Mouse (Mus musculus) megakaryocyte, embryonic 14.5 days (primary cell): ENCODE measurements around the gene Xrcc4. TPM values are rescaled to one million over a fixed set of nuclear protein-coding genes. Genes with fewer than 3 reads are reported as not detected.

Experiments
- H3K27me3 ChIP-seq: replicated peaks from 2 replicates; pipeline ENCODE3; 2012; ENCODE audit warnings: inconsistent platforms
- H3K36me3 ChIP-seq: replicated peaks from 2 replicates; pipeline ENCODE3; 2012; ENCODE audit warnings: low read length, inconsistent platforms, mixed read lengths
- H3K4me1 ChIP-seq: 2 replicates; pipeline ENCODE4 v1.6.1; 2012; ENCODE audit warnings: inconsistent platforms
- H3K4me3 ChIP-seq: replicated peaks from 2 replicates; pipeline ENCODE3; 2012; ENCODE audit warnings: moderate library complexity, mild to moderate bottlenecking, inconsistent platforms
- H3K9me3 ChIP-seq: 2 replicates; pipeline ENCODE4 v1.6.1; 2012; ENCODE audit warnings: inconsistent platforms
- FLI1 ChIP-seq: IDR thresholded peaks from 2 replicates; pipeline ENCODE4 v1.6.1; 2012; ENCODE audit warnings: low read length, inconsistent platforms, mixed read lengths
- GATA1 ChIP-seq: IDR thresholded peaks from 3 replicates; pipeline ENCODE4 v1.6.1; 2012; ENCODE audit warnings: mixed read lengths, low read length, inconsistent platforms, borderline replicate concordance
- polyA plus RNA-seq: library from polyadenylated mRNA; stranded (reverse); fragments of >175 nt; gene quantifications from 2 replicates; pipeline ENCODE4 v1.2.3, GENCODE M21; 2012; ENCODE audit warnings: low replicate concordance; ENCODE audit not compliant: insufficient read depth

Gene Xrcc4
- polyA plus RNA-seq, 1 experiment, result 0.38 TPM

- no peaks in the 10 kb centered on the region for H3K36me3 ChIP-seq
- TF ChIP-seq GATA1 (no peak), FLI1 (no peak)
- no peaks in the 10 kb centered on the region for H3K9me3 ChIP-seq
- no peak overlapping the region for H3K4me3 ChIP-seq
- H3K27me3 ChIP-seq, result no peaks in the 10 kb centered on the region
- H3K4me1 ChIP-seq, result no peaks in the 10 kb centered on the region
Measured at GRCm38 (mm10) chr13:90039613-90040012, 49.8 kb downstream of the Xrcc4 start.

- Histone ChIP-seq H3K9me3 (no peaks in the 10 kb centered on the region), H3K36me3 (no peaks in the 10 kb centered on the region), H3K4me1 (peaks cover 3% of the 10 kb centered on the region; the same call in 1 of the 2 replicates), H3K27me3 (no peaks in the 10 kb centered on the region), H3K4me3 (no peak overlapping the region)
- TF ChIP-seq FLI1 (no peak), GATA1 (no peak)
Measured at GRCm38 (mm10) chr13:90032977-90033376, 56.4 kb downstream of the Xrcc4 start.

- TF ChIP-seq GATA1, result no peak
- TF ChIP-seq FLI1, result no peak
- Histone ChIP-seq H3K9me3 (no peaks in the 10 kb centered on the region), H3K4me1 (peaks cover 3% of the 10 kb centered on the region; the same call in 1 of the 2 replicates), H3K36me3 (no peaks in the 10 kb centered on the region), H3K4me3 (no peak overlapping the region), H3K27me3 (no peaks in the 10 kb centered on the region)
Measured at GRCm38 (mm10) chr13:90032523-90032922, 56.9 kb downstream of the Xrcc4 start.

GRCm38 (mm10) chr13:90030911-90031310, 58.5 kb downstream of the Xrcc4 start:
- no peaks in the 10 kb centered on the region for H3K9me3 ChIP-seq
- TF ChIP-seq GATA1 (no peak), FLI1 (no peak)
- no peak overlapping the region for H3K4me3 ChIP-seq
- H3K27me3 ChIP-seq, result no peaks in the 10 kb centered on the region
- no peaks in the 10 kb centered on the region for H3K36me3 ChIP-seq
- peaks cover 3% of the 10 kb centered on the region; the same call in 1 of the 2 replicates for H3K4me1 ChIP-seq

GRCm38 (mm10) chr13:90012620-90013019, 76.8 kb downstream of the Xrcc4 start:
- H3K36me3 ChIP-seq, result peaks cover 13% of the 10 kb centered on the region
- TF ChIP-seq GATA1, result no peak
- no peak for TF ChIP-seq FLI1
- H3K27me3 ChIP-seq, result no peaks in the 10 kb centered on the region
- no peak overlapping the region for H3K4me3 ChIP-seq
- H3K9me3 ChIP-seq, result no peaks in the 10 kb centered on the region
- peaks cover 49% of the 10 kb centered on the region for H3K4me1 ChIP-seq

GRCm38 (mm10) chr13:90012198-90012597, 77.2 kb downstream of the Xrcc4 start:
- Histone ChIP-seq H3K4me1 (peaks cover 53% of the 10 kb centered on the region), H3K4me3 (no peak overlapping the region), H3K27me3 (no peaks in the 10 kb centered on the region), H3K36me3 (peaks cover 13% of the 10 kb centered on the region), H3K9me3 (no peaks in the 10 kb centered on the region)
- TF ChIP-seq FLI1 (no peak), GATA1 (no peak)

- H3K4me1 ChIP-seq, result peaks cover 58% of the 10 kb centered on the region
- peaks cover 10% of the 10 kb centered on the region for H3K36me3 ChIP-seq
- H3K9me3 ChIP-seq, result no peaks in the 10 kb centered on the region
- TF ChIP-seq FLI1, result no peak
- no peak for TF ChIP-seq GATA1
- H3K27me3 ChIP-seq, result no peaks in the 10 kb centered on the region
- no peak overlapping the region for H3K4me3 ChIP-seq
Measured at GRCm38 (mm10) chr13:90011129-90011528, 78.3 kb downstream of the Xrcc4 start.

GRCm38 (mm10) chr13:90009786-90010185, 79.6 kb downstream of the Xrcc4 start:
- Histone ChIP-seq H3K36me3 (peaks cover 4% of the 10 kb centered on the region), H3K4me1 (peaks cover 71% of the 10 kb centered on the region), H3K27me3 (no peaks in the 10 kb centered on the region), H3K4me3 (no peak overlapping the region), H3K9me3 (no peaks in the 10 kb centered on the region)
- TF ChIP-seq FLI1 (no peak), GATA1 (no peak)

GRCm38 (mm10) chr13:90005561-90005960, 83.8 kb downstream of the Xrcc4 start:
- Histone ChIP-seq H3K4me1 (peaks cover 58% of the 10 kb centered on the region), H3K27me3 (no peaks in the 10 kb centered on the region), H3K9me3 (no peaks in the 10 kb centered on the region), H3K36me3 (no peaks in the 10 kb centered on the region), H3K4me3 (no peak overlapping the region)
- TF ChIP-seq GATA1, result no peak
- TF ChIP-seq FLI1, result no peak

- Histone ChIP-seq H3K4me1 (peaks cover 11% of the 10 kb centered on the region; the same call in 1 of the 2 replicates), H3K27me3 (no peaks in the 10 kb centered on the region), H3K36me3 (peaks cover 9% of the 10 kb centered on the region), H3K9me3 (no peaks in the 10 kb centered on the region), H3K4me3 (no peak overlapping the region)
- no peak for TF ChIP-seq FLI1
- TF ChIP-seq GATA1, result no peak
Measured at GRCm38 (mm10) chr13:89997531-89997930, 91.9 kb downstream of the Xrcc4 start.

- Histone ChIP-seq H3K9me3 (no peaks in the 10 kb centered on the region), H3K4me3 (no peak overlapping the region), H3K36me3 (peaks cover 4% of the 10 kb centered on the region), H3K27me3 (no peaks in the 10 kb centered on the region), H3K4me1 (peaks cover 20% of the 10 kb centered on the region)
- no peak for TF ChIP-seq GATA1
- no peak for TF ChIP-seq FLI1
Measured at GRCm38 (mm10) chr13:89986087-89986486, 103.3 kb downstream of the Xrcc4 start.
